Mouse (Mus musculus) testis, postnatal 14 days (tissue): ENCODE measurements around the gene Fgf5.

ENCODE experiments used
- DNase-seq: peaks from one replicate; pipeline ENCODE4 v3.0.0; 2021; ENCODE audit warnings: low spot score

Gene Fgf5

DNA sequence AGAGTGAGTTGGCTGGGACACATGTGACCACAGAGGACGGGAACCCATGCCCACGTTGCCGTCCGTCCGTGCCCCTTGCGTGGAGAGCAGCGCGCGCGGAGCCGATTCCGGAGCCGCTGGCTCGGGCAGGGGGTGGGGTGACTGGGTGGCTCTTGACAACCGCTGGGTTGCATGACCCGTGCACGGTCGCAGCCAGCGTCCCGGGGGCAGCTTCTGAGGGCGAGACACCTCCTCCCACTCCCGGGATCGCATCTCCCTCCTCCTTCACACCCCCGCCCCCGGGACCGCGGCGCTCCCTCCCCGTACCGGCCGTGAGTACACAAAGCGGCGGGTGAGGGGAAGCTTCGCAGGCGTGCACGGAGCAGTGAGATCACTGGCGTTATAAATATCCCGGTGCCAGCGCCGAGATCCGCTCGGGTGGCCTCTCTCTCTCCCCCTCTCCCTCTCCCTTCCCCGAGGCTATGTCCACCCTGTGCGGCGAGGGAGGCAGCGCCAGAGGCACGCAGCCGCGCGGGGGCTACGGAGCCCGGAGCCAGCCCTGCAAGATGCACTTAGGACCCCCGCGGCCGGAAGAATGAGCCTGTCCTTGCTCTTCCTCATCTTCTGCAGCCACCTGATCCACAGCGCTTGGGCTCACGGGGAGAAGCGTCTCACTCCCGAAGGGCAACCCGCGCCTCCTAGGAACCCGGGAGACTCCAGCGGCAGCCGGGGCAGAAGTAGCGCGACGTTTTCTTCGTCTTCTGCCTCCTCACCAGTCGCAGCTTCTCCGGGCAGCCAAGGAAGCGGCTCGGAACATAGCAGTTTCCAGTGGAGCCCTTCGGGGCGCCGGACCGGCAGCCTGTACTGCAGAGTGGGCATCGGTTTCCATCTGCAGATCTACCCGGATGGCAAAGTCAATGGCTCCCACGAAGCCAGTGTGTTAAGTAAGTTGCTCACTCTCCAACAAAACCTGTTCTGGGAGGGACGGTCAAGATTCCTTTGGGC lies at the start of gene Fgf5:
Fgf5 (plus strand) TSS at position 347 of the 984 bp plus-strand sequence.
- peak; percentile 5 for DNase-seq

DNA sequence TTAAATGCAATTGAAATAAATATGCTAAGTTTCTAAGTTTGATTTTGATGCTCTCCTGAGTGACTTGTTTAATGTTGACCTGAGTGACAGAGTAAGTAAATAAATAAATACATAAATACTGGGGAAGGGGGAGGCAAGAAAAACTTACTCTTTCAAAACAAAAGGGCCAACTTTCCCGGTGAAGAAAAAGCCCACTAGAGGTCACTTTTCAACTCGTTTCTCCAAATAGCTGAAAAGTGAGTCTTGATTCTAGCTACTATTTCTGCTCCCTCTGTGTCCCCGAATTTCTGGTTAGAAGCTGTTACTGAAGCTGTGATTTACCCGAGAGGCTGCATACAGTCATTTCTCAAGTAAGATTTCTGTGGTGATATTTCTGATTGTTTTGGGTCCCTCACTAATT lies 41.5 kb upstream of the Fgf5 start:
- DNase-seq = no peak

DNA sequence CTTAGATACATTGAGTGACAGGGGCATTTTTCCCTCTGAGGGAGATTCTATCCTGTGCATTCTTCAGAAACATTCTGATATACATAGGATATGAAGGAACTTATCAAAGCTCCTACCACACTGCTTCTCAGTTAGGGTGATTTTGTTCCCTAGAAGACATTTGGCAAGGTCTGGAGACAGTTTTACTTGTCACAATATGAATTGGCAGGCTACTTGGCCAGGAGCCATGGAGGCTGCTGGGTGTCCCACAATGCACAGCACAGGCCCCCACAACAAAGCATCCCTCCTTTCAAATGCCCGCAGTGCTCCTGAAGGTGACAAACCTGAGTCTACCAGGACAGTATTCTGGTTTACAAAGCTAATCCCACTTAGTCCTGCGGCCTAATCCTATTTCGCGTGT lies 32.0 kb upstream of the Fgf5 start:
- no peak for DNase-seq

DNA sequence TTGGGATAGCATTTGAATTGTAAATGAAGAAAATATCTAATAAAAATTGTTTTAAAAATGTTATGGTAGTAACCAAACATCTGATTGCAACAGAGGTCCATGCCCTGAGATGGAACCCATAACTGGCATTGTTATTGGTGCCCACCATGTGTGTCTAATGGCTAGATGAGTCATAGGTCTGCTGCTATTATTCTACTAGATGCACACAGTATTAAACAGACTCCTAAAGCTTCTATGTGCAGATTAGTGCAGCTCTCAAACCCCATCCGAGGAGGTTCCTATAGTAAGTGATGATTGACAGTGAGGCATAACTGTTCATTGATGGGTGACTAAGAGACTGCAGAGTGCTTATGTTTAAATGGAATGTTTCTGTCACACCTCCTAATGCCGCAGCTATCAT lies 27.3 kb upstream of the Fgf5 start:
- DNase-seq = no peak

DNA sequence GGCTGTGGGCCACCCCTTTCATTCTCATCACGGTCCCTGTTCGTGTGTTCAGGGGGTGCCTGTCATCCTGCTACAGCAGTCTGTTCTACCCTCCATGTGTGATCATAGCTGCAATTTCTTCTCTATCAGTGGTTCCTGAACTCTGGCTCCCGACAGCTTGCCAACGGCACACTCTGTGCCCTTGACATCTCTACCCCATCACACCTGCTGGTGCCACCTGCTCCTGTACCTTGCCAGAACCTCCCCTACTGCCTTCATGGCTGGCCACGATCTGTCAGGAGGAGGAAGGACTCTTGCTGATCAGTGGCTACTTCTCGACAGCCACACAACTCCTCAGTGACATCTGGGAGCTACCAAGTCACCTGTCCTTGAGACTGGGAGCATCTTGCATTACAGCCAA lies 24.5 kb upstream of the Fgf5 start:
- DNase-seq = no peak

DNA sequence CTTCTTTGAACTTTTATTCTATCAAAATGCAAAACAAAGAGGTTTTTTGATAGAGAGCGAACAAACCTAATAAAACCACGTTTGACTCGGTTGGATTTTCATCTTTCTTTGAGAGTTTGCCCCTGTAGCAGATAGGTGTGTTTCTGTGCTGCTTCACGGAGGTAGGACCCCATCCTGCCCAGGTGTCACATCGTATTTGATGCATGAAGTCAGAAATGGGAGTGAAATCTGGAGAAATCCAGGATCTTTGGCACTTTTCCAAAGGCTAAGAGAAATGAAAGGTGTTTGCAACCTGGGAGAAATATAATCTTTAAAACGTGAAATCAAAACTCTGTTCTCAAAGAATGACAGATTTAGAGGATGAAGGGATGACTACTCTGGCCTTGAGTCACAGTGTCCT lies 15.5 kb upstream of the Fgf5 start:
- DNase-seq = no peak

DNA sequence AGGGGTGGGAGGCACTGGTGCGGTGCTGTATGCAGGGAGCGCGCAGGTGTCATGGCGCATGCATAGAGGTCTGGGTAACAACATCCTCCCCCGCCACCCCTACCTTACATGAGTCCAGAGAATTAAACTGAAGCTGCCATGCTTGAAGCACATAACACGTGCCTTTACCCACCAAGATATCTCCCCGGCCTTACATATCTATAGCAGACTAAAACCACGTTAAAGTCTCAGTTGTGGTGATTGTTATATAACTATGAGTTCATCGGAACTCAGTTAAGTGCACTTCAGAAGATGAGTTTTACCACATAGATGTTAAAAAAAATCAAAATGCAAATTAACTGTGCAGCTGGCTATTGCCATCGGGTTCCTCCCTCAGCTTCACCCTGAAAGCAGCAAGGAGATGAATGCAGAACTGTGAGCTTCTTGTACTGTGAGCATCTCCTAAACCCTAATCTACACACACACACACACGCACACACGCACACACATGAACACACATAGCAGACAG lies 12.6 kb upstream of the Fgf5 start:
- no peak for DNase-seq

DNA sequence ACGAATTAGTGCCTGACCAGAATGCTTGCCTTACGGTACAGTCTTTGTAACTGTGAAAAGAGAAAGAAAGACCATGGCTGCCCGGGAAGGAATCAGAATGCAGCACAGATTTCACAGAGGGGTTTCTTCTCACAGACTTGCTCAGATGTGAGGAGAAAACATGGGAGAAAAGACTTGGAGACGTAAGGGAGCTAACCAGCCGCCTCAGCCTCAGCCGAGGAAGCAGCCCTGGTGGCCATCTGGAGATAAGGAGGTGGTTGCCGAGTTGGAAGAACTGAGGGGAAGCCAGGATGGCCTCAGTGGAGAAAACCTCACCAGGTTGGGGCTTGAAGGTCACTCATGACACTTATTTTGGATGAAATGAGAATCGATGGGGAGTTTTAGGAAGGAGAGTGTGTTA lies 8.7 kb upstream of the Fgf5 start:
- DNase-seq = no peak

DNA sequence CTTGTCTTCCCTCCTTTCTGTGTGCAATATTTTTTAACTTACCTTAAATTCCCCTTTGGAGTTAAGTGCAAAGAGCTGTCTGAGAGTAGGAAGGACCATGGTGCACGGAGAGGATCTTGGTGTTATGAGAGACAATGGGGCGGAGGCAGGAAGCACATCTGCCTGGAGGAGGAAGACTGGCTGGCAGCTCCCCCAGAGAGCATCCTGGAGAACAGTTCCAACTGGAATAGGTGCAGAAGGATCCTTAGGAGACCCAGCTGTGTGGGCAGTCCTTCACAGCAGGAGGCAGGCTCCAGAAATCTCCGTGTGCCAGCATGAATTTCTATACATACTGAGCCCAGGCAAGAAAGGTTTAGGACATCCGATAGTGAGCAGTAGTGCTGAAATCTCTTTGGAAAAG lies 8.0 kb upstream of the Fgf5 start:
- DNase-seq = no peak

DNA sequence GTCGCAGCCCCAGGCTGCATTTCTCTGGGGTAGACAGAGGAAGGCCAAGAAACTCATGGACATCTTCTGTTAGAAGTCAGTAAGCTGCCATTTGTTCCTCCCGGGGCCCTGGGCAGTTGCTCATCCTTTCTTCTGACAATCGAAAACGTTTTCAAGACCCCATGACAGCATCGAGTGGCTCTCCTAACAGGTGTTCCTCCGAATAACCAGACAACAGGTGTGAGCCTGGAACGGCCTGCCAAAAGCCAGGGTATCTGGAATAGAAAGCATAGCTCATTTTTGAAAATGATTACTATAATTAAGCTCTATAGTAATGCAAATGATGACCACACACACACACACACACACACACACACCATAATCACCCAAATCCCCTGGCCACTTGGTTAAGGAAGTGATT lies 7.2 kb upstream of the Fgf5 start:
- no peak for DNase-seq

DNA sequence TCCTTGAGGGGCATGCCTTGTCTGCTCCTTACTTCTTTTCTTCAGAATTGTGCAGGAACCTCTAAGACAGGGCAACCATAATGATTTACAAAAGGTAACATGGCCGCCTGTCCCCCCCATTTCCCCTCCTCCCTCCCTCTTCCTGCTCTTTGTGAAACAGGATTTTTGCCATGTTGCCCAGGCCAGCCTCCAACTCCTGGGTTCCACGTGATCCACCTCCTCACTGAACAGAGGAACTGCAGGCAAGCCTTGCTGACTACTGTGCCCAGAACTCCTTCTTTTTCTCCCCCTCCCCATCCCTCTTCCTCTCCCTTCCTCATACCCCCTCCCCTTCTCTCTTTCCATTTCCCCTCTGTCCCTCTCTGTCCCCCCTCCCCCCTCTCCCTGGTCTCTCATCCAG lies 6.5 kb upstream of the Fgf5 start:
- no peak for DNase-seq

DNA sequence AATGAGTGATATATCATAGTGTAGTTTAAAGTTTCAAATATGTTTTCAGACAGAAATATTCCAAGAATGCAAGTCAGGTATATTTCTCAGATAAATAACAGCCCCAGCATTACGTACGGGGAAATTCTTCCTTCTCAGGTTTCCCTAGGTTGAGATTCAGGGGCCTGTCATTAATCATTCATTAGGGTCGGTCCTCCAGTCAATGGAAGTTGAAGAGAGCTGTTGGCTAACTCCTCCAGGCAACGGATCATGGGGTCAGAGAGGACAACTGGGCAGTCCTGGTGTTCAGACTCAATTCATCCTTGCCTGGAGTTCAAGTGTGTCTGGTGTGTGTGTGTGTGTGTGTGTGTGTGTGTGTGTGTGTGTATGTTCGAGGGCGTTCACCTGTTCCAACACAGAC lies 837 bp upstream of the Fgf5 start:
- no peak for DNase-seq

DNA sequence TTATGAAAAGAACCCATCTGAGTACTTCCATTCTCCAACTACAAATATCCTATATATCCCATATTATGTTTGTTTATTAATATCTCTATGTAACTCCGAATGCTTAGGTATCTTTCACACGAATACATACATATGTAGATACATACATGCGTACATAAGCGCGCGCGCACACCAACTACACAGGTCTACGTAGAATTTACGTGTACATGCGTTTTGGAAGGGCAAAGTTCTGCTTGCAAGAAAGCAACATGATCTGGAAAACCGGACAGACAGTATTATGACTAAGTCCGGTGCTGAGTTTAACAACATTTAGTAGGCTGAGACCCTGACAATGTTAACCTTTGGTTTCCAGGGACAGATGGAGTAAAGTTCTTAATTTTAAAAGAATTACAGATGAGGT lies 1.2 kb downstream of the Fgf5 start:
- DNase-seq = no peak

DNA sequence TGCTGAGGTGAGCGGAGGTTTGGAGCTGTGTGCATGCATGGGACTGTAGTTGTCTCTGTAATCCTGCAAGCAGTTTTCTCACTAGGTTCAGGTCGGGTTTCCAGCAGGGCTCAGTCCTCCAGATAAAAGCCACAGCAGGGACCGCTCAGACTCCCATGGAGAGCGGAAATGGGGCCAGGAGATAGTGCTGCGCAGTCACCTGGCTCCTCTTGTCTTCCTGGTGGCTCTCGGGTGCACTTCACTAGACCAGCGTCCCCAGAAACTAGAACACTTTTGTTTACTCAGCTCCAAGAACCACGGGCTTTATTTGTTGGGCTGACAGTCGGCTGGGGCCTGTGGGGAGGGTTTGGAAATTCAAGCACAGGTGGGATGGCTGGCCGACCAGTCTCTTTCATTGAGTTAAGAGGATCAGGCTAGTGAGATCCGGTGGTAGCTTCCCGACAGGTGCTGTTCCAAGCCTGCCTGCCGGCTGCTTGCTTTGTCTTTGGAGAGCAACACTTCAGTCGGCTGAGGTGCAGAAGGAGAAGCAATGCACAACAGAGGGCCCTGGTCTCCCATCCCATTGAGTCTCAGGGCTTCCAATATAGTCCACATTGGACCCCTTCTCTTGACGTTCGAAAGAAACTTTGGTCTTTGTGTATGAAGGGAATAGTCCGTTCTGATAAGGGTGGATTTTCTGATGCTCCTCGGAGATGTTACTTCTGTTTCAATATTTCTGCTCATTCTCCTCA lies 1.9 kb downstream of the Fgf5 start:
- no peak for DNase-seq

DNA sequence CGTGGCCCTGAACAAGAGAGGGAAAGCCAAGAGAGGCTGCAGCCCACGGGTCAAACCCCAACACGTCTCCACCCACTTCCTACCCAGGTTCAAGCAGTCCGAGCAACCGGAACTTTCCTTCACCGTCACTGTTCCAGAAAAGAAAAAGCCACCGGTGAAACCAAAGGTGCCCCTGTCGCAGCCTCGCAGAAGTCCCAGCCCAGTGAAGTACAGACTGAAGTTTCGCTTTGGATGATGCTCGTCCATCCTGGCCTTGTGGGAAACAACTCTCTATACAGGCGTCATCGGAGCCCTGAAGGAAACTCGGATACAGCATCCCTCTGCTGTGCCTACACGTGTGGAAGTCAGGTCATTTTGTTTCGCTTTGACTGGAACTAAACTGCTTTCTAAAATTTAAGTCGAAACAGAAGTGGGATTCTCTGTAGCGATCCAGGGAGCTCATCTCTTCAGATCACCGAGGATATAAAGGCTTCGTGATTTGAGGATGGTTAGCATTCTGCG lies 21.4 kb downstream of the Fgf5 start:
- no peak for DNase-seq

DNA sequence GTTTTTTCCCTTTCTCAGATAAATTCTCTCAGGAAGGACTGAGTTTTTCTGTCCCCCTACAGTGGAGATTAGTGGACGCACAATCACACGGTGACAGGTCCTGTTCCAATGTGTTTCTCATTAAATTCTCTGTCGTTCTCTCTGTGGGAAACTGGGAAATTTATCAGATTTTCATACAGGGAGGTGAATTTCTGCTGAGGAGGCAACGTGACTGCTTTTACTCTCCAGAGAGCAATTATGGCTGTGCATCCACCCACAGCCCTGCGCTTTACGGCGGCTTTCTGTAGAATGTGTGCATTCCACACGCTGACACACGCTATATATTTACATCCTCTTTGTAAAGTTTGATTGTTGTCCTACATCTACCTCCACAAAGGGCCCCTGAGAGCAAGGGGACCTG lies 28.0 kb downstream of the Fgf5 start:
- no peak for DNase-seq

DNA sequence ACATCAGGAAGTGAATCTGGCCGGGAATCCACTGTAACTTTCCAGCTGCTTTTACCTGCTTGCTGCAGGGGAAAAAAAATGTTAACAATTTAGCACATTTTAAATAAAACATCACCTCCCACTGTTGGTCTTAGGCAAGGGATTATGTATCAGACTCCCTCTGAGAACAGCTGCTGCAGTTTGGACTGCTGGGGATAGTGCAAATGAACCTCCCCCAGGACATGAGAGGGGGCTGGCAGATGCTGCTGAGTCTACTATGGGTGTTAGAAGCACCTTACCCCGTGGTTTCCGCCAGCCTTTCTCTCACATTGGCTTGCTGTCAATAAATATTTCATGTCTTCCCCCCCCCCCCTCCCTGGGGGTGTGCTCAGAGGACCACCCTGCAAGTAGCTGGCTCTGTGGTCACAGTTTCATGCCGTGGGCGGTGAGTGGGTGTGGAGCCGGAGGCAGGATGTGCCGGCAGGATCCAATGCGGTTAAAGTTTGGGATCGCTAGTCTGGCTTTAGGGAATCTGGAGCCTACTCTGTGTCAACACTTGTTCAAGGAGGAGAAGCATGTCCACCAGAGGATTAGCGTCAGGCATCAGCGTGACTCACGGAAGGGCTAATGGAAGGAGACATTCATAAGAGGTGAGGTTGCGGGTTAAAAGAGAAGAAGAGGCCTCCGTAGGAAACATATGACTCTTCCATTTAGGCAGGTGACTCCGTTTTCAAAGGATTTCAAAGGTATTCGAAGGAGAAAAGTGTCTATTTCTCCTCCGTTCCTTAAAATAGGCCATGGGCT lies 29.9 kb downstream of the Fgf5 start:
- DNase-seq = no peak

DNA sequence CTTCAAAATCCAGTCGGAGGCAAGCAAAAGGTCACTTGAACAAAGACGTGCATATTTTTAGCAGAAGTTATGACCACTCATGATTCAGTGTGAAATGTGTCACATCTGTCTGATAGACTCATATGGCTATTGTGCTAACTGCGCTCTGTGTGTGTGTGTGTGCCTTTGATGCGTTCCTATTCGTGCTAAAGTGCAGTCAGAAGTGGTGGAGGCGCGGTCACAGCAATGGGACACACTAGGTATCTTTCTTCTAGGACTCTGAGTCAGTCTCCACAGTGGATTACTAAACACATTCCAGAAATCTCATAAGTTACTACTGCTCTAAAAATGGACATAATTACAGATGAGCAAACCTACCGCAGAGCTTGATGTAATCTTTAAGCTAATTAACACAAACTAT lies 36.7 kb downstream of the Fgf5 start:
- no peak for DNase-seq

DNA sequence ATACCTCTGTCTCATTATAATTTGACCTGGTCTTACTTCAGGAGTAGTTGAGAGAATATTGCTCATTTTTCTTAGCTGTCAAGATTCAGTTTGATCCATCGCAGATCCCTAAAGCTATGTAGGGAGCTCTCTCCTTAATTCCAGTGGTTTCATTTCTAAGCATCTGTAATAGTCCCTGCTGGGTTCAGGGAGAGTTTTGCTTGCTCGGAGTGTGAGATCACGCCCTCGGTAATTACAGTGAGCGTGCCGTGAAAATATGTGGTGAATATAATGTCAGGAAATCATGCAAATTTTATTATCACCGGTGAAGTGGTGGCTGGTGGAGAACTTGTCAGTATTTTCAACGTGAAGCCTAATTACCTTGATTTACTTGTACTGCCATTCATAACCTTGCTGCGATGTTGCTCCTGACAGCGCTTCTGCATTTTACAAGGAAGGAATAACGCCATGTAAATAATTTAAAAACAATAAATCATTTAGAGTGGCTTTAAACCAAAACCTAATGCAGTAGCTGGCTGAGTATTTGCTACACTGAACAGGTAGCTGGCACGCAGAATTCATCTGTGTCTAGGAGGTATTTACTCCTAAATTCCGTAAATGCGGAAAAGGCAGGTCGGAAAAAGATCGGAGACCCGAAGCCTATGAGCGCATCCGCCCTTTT lies 38.5 kb downstream of the Fgf5 start:
- no peak for DNase-seq

DNA sequence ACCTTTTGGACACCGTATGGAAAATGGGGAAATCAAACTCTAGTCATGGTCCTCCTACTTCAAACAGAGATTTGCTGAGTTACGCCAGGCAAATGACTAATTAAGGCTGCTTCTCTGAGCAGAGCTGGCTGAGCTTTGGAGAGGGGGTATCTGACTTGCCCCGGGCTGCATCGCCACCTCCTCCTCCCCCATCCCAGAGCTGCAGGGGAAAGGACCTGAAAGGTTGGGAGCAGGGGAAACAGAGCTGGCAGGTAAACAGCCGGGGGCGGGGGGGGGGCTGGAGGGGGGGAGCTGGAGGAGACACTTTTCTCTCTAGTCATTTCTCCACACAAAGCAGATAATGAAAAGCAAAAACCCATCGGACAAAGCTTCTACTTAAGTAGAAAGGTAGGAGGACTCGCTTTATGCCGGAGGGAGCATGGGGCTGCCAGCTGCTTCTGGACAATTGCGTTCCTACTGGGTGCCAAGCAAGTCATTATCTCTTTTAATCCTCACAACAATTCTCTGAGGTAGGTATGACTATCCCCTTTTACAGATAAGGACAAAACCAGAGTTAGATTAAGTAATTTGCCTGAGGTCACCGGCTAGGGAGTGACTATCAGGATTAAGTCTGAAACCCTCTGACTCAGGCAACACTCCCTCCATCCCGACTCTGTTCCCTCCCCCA lies 39.2 kb downstream of the Fgf5 start:
- DNase-seq = no peak

DNA sequence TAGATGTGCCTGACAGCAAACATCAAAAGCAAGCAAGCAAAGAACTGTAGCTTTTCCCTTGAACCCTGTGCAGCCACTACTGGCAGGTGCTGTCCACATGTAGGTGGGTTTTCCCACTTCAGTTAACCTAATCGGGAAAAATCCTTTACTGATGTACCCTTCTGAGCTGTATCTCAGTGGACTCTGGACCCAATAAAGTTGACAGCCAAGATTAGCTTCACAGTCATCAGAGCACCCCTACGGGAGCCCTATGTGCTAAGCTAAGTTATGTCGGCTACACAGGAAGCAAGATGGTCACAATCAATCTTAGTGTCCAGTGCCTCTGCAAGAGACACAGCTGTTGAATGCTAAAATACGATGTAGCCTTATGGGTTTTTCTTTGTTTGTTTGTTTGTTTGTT lies 46.1 kb downstream of the Fgf5 start:
- no peak for DNase-seq
